Mouse (Mus musculus): ENCODE results near the gene Sppl2c.

DNA sequence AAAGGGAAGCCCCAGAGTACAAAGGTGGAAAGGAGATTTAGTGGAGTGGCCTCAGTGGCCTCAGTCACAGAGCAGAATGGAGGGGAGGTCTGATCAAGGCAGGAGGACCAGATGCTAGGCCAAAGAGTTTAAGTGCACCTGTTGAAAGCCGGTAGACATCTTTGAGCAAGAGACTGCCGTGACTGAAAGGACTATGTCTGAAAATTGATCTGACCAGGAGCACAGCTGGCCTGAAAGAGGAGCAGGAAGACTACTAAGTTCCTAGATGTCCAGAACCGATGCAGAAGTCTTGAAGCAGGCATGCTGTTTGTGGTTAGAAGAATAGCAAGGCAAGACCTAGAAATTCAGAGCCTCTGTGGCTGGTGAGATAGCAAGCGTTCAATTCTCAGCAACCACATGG is 43.3 kb downstream of the Sppl2c start:
- no peak for TF ChIP-seq CTCF (IDR thresholded peaks at IDR 0.05; ENCODE audit: low read depth)
- no peak for TF ChIP-seq EP300 (IDR thresholded peaks at IDR 0.05; ENCODE audit: low read depth)

Measured in liver, embryonic 14.5 days (tissue).